Mouse (Mus musculus) brown adipose tissue, adult 24 weeks (tissue): ENCODE data around the gene Pigb. TPM values are rescaled to one million over a fixed set of nuclear protein-coding genes. Genes with fewer than 3 reads are reported as not detected.
A peak's percentile ranks its signal among the peaks of the same experiment; 100 is the strongest.

Source experiments
- H3K27ac ChIP-seq: fragments of 200-500 bp; replicated peaks from 2 replicates; pipeline ENCODE4 v1.5.1; 2012; ENCODE audit warnings: low read depth, mild to moderate bottlenecking, low read length
- H3K4me1 ChIP-seq: fragments of 200-500 bp; 2 replicates; pipeline ENCODE4 v1.6.1; 2012; ENCODE audit warnings: low read length, mixed read lengths; ENCODE audit not compliant: control insufficient read depth, insufficient read depth, insufficient read length
- H3K4me3 ChIP-seq: fragments of 200-500 bp; 2 replicates; pipeline ENCODE4 v1.5.1; 2012; ENCODE audit warnings: low read depth, mild to moderate bottlenecking, low read length, moderate library complexity; ENCODE audit not compliant: insufficient read depth
- polyA plus RNA-seq: library from polyadenylated mRNA; stranded (reverse); fragments of >200 nt; gene quantifications from 2 replicates; pipeline ENCODE4 v1.2.4, GENCODE M21; 2012; ENCODE audit not compliant: missing spikeins, insufficient read depth, insufficient read length

Gene Pigb
- polyA plus RNA-seq, 1 experiment, result 5.4 TPM

DNA sequence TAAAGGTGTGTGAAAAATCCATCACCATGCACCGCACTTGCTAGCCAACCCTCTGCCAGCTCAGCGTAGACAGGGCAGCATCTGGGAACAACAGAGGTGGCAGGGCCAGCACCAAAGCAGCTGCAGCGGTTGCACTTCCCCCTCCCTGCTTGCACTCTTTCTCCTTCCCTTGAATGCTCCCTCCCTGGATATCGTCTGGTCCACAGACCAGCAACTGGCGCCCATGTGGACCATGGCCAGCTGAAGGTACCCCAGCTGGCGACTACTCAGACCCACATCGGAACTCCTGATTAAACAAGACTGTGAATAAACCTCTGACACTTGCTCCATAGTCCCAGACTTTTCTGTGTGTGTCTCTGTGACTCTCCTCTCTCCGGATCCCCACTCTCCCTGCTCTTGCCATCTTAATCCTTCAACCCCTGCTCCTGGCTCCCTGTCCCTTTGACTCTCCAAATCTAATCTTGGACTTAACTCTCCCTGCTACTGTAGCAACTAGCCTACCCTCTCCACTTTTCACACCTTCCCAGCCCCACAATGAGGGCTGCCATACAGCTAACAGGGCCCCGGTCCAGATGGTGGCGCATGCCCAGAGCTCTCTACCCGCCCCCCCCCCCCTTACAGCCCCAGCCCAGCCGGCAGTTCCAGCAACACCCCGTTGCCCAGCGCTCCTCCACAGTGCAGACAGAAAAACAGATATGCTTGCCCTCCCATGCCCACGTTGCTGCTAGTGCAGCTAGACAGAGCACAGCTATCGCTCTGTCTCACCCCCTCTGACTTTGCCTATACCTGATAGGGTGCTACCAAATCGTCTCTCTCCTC is 14.2 kb downstream of the Pigb start:
- Histone ChIP-seq H3K4me3 (no peak overlapping the region), H3K27ac (no peak overlapping the region), H3K4me1 (no peaks in the 10 kb centered on the region)

DNA sequence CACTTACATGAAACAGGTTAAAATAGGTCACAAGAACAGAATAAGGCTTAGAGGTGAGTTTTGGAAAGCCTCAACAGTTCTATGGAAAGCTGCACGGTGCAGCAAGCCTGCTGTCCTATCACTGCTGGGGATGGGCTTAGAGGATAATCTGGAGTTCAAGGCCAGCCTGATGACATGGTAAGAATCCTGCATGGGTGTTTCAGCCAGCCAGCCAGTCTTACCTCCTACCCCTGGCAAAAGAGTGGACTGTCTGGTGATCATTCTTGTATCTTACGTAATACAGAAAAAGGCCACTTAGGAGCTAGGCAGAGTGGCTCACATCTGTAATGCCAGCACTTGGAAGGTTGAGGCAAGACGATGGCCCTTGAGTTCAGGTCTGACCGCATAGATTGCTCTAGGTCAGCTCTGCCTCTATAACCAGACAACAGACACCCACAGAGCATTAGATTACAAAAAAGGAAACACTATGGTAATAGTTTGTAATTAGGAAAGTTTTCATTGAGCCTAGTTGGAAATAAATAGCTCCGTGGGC is 19.5 kb downstream of the Pigb start:
- Histone ChIP-seq H3K4me3 (no peak overlapping the region), H3K27ac (peak overlapping the region; percentile 37; the same call in 1 of the 2 replicates), H3K4me1 (peaks cover 3% of the 10 kb centered on the region; the same call in 1 of the 2 replicates)

DNA sequence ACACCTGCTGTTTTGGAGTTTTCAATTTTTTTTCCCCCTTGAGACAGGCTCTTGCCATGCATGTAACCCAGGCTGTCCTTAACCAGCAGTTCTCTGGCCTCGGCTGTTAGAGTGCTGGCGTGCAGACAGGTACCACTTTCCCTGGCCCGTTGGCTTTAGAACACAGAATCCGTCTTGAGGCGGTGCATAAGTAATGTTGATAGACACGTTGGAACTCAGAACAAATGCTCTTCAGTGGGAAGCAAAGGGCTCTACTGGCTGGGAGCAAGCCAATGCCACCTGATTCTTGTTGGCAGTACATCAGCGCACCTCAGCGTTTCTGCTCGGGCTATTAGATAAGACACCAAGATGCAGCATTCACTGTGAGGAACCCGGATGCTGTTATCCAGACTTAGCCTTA is 20.3 kb downstream of the Pigb start:
- Histone ChIP-seq H3K27ac (no peak overlapping the region), H3K4me3 (no peak overlapping the region), H3K4me1 (peaks cover 3% of the 10 kb centered on the region; the same call in 1 of the 2 replicates)

DNA sequence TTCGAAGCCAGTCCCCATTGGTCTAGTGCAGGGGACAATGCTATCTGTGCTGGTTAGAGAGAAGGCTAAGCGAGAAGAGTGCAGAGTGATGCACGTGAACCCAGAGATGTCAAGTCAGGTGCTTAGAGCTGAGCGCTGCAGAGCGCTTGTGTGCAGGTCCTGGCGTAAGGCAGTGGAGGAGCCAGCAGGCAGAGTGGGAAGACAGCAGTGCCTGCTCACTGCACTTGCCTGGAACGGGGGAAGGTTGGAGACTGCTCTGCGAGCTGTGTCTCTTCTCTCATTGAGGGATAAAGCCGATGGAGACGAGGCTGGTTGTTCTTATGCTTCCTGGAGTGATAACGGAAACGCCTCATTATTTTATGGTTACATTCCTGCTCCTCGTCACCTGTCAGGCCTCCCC is 25.5 kb downstream of the Pigb start:
- Histone ChIP-seq H3K4me1 (peaks cover under 1% of the 10 kb centered on the region; the same call in 1 of the 2 replicates), H3K4me3 (no peak overlapping the region), H3K27ac (no peak overlapping the region)

DNA sequence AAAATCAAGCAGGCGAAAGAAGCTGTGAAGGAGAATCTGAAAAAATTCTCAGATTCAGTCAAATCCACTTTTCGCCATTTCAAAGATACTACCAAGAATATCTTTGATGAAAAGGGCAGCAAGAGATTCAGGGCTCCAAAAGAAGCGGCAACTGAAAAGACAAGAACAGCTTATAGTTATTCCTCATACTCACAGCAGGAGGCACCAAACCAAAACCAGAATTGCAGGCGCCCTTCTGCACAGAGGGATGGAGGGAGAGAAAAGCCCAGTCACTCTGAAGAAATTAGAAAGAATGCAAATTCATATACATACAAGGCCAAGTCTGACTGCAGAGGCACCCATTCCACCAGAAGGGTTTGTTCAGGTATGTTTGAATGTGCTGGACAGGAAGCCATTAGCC is 27.5 kb downstream of the Pigb start:
- Histone ChIP-seq H3K27ac (no peak overlapping the region), H3K4me1 (no peaks in the 10 kb centered on the region), H3K4me3 (no peak overlapping the region)

DNA sequence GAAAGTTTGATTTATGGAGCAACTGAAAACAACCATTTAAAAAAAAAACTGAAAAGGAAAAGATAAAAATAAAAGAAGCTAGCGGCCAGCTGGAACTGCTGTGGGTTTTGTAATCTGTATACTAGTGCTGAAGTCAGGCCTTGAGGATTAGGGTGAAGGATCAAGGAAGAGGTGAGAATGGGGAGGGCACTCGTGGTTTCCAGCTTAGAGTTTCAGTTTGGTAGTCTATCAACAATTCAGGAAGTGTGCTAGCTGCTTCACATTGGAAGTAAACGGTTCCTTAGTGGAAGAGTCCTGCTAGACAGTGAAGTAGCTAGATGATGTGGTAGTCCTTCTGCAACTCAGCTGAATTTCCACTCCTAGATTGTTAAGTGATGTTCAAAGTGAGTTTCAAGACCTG is 31.8 kb downstream of the Pigb start:
- Histone ChIP-seq H3K4me1 (no peaks in the 10 kb centered on the region), H3K4me3 (no peak overlapping the region), H3K27ac (no peak overlapping the region; the same call in 1 of the 2 replicates)

DNA sequence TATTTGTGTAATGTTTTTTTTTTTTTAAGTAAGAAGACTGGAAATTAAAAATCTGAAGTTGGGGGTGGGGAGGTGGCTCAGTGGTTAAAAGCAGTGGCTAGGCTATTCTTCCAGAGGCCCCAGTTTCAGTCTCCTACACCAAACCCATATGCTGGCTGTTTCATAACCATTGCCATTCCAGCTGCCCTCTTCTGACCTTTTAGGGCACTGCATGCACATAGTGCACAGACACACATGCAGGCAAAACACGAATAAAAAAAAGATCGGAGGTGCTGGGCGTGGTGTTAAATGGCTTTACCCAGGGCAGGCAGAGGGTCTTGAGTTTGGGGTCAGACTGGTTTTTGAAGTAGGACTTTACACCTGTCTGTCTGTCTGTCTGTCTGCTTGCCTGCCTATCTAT is 34.0 kb downstream of the Pigb start:
- H3K4me1 ChIP-seq, result no peaks in the 10 kb centered on the region

DNA sequence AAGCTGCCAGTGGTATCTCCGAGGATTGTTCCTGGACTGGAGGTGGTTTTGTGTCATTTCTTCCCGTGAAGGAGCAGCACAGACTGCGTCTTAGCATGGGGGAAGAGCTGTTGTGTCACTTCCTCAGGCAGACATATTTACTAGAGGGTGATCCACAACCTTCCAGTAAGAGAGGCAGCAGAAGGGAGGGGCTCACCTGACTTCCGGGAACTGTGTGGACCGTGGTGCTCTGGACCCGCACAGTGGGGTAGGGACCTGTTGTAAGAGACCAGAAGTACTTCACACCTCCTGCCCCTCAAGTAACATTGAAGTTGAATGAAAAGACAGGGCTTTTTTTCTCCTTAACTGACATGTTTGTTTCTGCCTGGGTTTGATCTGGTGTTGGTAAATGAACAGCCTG is 35.1 kb downstream of the Pigb start:
- Histone ChIP-seq H3K27ac (no peak overlapping the region), H3K4me1 (no peaks in the 10 kb centered on the region), H3K4me3 (no peak overlapping the region)

More for the DNA sequence above, 34.0 kb downstream of the Pigb start:
- Histone ChIP-seq H3K27ac (no peak overlapping the region), H3K4me3 (no peak overlapping the region)

DNA sequence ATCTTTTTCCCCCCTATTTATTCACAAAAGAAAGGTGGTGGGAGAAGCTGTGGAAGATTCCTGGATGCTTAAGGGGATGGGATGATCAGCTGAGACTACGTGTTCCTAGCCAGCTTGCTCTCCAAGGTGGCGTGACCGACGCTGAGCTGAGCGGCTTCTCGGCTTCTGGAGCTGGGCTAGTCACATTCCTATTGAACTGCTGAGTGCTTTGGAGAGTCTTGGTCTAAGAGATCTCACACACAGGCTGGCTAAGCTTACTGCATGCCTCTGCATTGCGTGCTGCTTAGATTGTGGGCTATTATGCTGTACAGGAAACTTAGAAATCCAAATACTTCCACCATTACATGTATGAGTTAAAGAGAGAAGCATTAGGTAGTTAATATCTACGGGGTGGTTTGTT is 36.1 kb downstream of the Pigb start:
- no peaks in the 10 kb centered on the region for H3K4me1 ChIP-seq
- H3K4me3 ChIP-seq, result no peak overlapping the region
- no peak overlapping the region for H3K27ac ChIP-seq

DNA sequence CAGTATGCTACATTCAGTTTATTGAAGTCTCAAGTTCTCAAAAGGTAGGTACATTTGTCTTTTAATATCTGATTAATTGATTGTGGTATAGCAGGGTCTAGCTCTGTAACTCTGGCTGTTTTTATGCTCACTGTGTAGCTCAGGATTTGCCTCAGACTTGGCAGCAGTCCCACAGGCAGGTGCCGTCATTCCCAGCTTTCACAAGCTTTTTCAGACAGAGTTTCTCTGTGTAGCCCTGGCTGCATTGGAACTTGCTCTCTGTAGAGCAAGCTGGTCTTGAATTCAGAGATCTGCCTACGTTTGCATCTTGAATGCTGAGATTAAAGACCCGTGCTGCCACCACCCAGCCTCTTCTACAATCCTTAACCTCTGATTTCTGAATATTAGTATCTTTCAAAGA is 38.0 kb downstream of the Pigb start:
- H3K4me3 ChIP-seq, result no peak overlapping the region
- H3K4me1 ChIP-seq, result no peaks in the 10 kb centered on the region
- no peak overlapping the region for H3K27ac ChIP-seq

DNA sequence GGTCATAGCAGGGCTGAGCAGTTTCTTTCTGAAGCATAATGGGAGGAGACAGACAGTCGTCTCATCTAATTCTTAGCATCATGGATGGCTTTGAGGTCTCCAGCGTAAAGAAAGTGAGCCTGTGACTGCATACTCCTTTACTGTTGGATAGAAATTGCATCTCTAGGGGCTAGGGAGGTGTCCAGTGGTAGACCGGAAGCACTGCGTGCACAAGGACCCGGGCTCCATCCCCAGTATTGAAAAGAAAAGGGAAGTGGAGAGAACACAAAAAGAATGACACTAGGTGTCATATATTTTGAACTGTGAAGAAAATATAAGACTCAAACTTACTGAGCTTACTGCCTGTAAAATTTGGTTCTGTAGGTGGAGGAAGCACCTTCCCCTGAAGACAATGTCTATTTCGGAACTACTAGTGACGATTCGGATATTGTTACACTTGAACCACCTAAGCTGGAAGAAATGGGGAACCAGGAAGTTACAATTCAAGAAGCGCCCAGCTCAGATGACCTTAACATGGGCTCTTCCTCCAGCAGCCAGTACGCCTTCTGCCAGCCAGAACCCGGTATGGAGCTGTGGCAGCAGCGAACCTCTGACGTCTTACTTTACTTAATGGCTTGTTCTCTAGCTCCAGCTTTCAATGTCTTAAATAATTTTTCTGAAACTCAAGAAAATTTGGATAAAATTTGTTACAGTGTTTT is 38.7 kb downstream of the Pigb start:
- Histone ChIP-seq H3K4me3 (no peak overlapping the region), H3K4me1 (no peaks in the 10 kb centered on the region), H3K27ac (no peak overlapping the region)

DNA sequence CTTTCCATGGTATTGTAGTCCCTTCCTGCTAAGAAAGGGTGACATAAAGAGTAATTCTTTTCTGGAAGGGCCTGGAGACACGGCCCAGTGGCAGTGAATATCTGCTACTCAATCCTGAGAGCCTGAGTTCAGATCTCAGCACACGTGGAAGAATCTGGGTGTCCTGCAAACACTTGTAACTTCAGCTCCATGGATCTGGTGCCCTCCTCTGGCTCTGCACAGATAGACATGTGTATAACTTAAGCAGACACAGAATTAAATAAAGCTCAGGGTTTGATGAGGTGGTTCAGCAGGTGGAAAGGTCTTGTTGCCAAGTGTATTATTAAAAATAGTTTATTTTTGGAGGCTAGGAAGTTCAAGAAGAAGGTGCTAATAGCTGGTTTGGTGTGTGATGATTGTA is 39.7 kb downstream of the Pigb start:
- H3K4me3 ChIP-seq, result no peak overlapping the region
- no peak overlapping the region for H3K27ac ChIP-seq
- H3K4me1 ChIP-seq, result no peaks in the 10 kb centered on the region

DNA sequence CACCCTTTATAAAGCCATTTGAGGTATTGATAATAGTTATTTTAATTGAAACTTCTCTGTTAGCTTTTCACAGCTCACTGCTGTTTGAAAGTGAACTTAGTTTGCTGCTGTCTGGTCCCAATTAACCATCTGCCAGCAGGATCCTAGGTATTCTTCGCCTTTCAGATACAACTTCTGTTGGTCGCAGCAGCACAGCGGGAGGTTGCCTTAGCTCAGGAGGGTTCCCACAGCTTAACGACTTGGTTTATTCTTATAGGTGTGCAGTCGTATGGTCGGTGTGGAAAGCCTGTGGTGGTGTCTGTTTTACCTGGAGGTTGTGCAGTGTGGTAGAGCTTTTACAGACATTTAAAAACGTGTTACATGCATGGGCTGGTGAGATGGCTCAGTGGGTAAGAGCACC is 43.4 kb downstream of the Pigb start:
- Histone ChIP-seq H3K4me1 (no peaks in the 10 kb centered on the region), H3K4me3 (no peak overlapping the region), H3K27ac (no peak overlapping the region)

DNA sequence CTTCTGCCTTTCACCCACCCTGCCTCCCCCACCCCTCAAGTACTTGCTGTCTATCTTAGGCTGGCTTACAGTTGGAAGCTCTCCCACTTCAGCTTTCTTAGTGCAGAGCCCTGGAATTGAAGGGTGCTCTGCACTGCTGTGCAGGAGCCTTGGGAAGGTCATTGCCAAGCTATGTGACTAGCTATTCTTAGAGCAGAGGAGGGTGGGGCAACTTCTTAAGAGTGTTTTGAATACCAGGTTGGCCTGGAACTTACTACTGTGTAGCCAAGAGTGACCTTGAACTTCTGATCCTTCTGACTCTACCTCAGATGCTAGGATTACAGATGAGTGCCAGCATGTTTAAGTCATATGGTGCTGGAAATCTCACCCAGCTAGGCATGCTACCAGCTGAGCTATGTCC is 44.0 kb downstream of the Pigb start:
- Histone ChIP-seq H3K27ac (no peak overlapping the region), H3K4me1 (no peaks in the 10 kb centered on the region), H3K4me3 (no peak overlapping the region)

DNA sequence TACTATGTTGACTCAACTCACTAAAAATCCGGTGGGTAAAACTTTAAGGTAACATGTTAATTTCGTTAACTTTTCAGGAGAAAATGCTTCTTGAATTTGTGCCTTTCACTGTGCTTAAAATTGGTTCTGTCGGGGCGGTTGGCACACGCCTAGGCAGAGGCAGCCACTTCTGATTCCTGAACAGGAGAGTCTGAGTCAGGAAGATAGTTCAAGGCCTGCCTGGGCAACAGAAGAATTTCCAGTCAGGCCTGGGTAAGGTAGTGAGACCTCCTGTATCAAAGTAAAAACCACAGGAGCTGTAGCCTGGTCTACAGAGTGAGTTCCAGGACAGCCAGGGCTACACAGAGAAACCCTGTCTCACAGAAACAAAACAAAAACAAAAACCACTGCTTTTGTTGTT is 47.6 kb downstream of the Pigb start:
- no peak overlapping the region for H3K27ac ChIP-seq
- H3K4me1 ChIP-seq, result no peaks in the 10 kb centered on the region; the same call in 1 of the 2 replicates
- no peak overlapping the region for H3K4me3 ChIP-seq
